Mouse (Mus musculus) bone marrow, adult 2 months (tissue): ENCODE data around the gene Pcbd2.

ENCODE experiments used
- CTCF ChIP-seq: fragments of 200-500 bp; IDR thresholded peaks from 2 replicates; pipeline ENCODE4 v1.5.1; 2011; ENCODE audit warnings: low read length, control low read depth; ENCODE audit not compliant: control insufficient read depth, insufficient read depth
- POLR2A ChIP-seq: fragments of 200-500 bp; IDR thresholded peaks from 2 replicates; pipeline ENCODE4 v1.6.1; 2011; ENCODE audit warnings: low read depth, mild to moderate bottlenecking, control low read depth, low read length, borderline replicate concordance; ENCODE audit not compliant: control insufficient read depth

- TF ChIP-seq POLR2A: no peak
- no peak for TF ChIP-seq CTCF
These were observed 3.5 kb downstream of the Pcbd2 start for GRCm38 (mm10) chr13:55730716-55731115.
